Comparison of ENCODE assay signal across 8 mouse cellular contexts in the genomic region with DNA sequence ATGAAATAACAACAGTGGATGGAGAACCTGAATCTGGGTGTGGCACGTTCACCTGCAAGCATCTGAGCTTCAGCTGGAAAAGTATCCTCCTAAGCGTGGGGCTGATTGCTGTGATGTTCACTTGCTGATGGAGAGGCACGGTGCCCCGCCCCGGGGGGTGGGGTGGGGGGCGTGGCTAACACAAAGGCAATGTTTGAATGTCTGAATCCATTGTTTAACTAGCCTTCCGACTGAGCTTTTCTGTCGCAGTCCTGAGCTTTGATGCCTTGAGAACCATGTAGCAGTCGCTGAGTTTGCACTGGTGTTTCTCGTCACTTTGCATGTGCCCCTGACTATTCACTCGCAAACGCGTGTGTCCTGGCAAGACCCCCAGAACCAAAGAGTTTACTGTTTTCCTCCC.
DNase-seq lines count a peak whose midpoint lies in the region; ATAC-seq and TF ChIP-seq lines count a peak whose summit lies in the region.

No protein-coding gene starts in this region.

- no peak for DNase-seq in heart, adult 18-20 months
- peak; percentile 14 for DNase-seq in Muller cell, postnatal 12 days (ENCODE audit: inconsistent ontology term)
- peak; percentile 32 for DNase-seq in limb, embryonic 11.5 days (ENCODE audit: low spot score)
- no peak for DNase-seq in midbrain, postnatal 0 days (ENCODE audit: low spot score)
- no peak for DNase-seq in B cell, adult 2 months
- DNase-seq in spleen, postnatal 10 days (ENCODE audit: low spot score in 2 of 2), result no peak

- H3K9me3 ChIP-seq in heart, embryonic 12.5 days (replicated peaks), result no peaks in the 10 kb centered on the region
- H3K9me3 ChIP-seq in embryonic facial prominence, embryonic 15.5 days (replicated peaks), result no peaks in the 10 kb centered on the region
- H3K9me3 ChIP-seq in limb, embryonic 11.5 days (ENCODE audit: control insufficient read depth, low read length), result no peaks in the 10 kb centered on the region
- no peaks in the 10 kb centered on the region for H3K9me3 ChIP-seq in midbrain, postnatal 0 days (ENCODE audit: low read length)

- no peak for ATAC-seq in heart, embryonic 12.5 days (ENCODE audit: insufficient number of reproducible peaks, low FRiP score)
- ATAC-seq in embryonic facial prominence, embryonic 15.5 days (ENCODE audit: insufficient number of reproducible peaks, low FRiP score, low TSS enrichment, low read depth), result no peak
- ATAC-seq in limb, embryonic 11.5 days (ENCODE audit: insufficient number of reproducible peaks, low FRiP score, low TSS enrichment, low read depth), result no peak
- no peak for ATAC-seq in midbrain, postnatal 0 days (ENCODE audit: low FRiP score)

- no peak overlapping the region for H3K27ac ChIP-seq in heart, embryonic 12.5 days (ENCODE audit: poor library complexity, severe bottlenecking)
- H3K27ac ChIP-seq in embryonic facial prominence, embryonic 15.5 days (replicated peaks), result no peak overlapping the region
- H3K27ac ChIP-seq in limb, embryonic 11.5 days (replicated peaks; ENCODE audit: low read depth, low read length), result no peak overlapping the region
- H3K27ac ChIP-seq in midbrain, postnatal 0 days (ENCODE audit: low read depth, low read length), result no peak overlapping the region

- H3K27me3 ChIP-seq in heart, embryonic 12.5 days (replicated peaks), result no peaks in the 10 kb centered on the region
- H3K27me3 ChIP-seq in embryonic facial prominence, embryonic 15.5 days, result no peaks in the 10 kb centered on the region
- no peaks in the 10 kb centered on the region for H3K27me3 ChIP-seq in limb, embryonic 11.5 days (ENCODE audit: control insufficient read depth, insufficient read depth, low read length)
- no peaks in the 10 kb centered on the region for H3K27me3 ChIP-seq in midbrain, postnatal 0 days (ENCODE audit: insufficient read depth, low read length)

- no peak for TF ChIP-seq CTCF in midbrain, postnatal 0 days (IDR thresholded peaks at IDR 0.05)

- H3K4me1 ChIP-seq in heart, embryonic 12.5 days (replicated peaks), result peaks cover 19% of the 10 kb centered on the region
- peaks cover 5% of the 10 kb centered on the region for H3K4me1 ChIP-seq in embryonic facial prominence, embryonic 15.5 days
- peaks cover 13% of the 10 kb centered on the region; the same call in 1 of the 2 replicates for H3K4me1 ChIP-seq in limb, embryonic 11.5 days (ENCODE audit: control insufficient read depth, insufficient read depth, low read length)
- H3K4me1 ChIP-seq in midbrain, postnatal 0 days (ENCODE audit: insufficient read depth, low read length), result no peaks in the 10 kb centered on the region; the same call in 1 of the 2 replicates

- H3K4me2 ChIP-seq in heart, embryonic 12.5 days, result peak overlapping the region; percentile 63
- H3K4me2 ChIP-seq in embryonic facial prominence, embryonic 15.5 days (replicated peaks), result peak overlapping the region; percentile 32
- H3K4me2 ChIP-seq in limb, embryonic 11.5 days (ENCODE audit: low read depth, severe bottlenecking), result no peak overlapping the region
- peak overlapping the region; percentile 7; the same call in 1 of the 2 replicates for H3K4me2 ChIP-seq in midbrain, postnatal 0 days (ENCODE audit: low read depth, low read length, poor library complexity, severe bottlenecking)

- no peaks in the 10 kb centered on the region for H3K36me3 ChIP-seq in heart, embryonic 12.5 days
- H3K36me3 ChIP-seq in embryonic facial prominence, embryonic 15.5 days, result no peaks in the 10 kb centered on the region
- H3K36me3 ChIP-seq in limb, embryonic 11.5 days (ENCODE audit: control insufficient read depth, insufficient read depth, low read length), result no peaks in the 10 kb centered on the region
- H3K36me3 ChIP-seq in midbrain, postnatal 0 days (ENCODE audit: insufficient read depth, low read length), result 0 out of 2 replicates have a peak, but pooled peaks cover 4% of the 10 kb centered on the region

- peak overlapping the region; percentile 17; the same call in 1 of the 2 replicates for H3K4me3 ChIP-seq in heart, embryonic 12.5 days
- H3K4me3 ChIP-seq in embryonic facial prominence, embryonic 15.5 days (replicated peaks), result peak overlapping the region; percentile 16; the same call in 1 of the 2 replicates
- no peak overlapping the region for H3K4me3 ChIP-seq in limb, embryonic 11.5 days (ENCODE audit: low read depth, low read length)
- no peak overlapping the region for H3K4me3 ChIP-seq in midbrain, postnatal 0 days (ENCODE audit: low read depth, low read length)

- H3K9ac ChIP-seq in heart, embryonic 12.5 days, result no peak overlapping the region
- no peak overlapping the region for H3K9ac ChIP-seq in embryonic facial prominence, embryonic 15.5 days
- H3K9ac ChIP-seq in limb, embryonic 11.5 days (ENCODE audit: low read length), result no peak overlapping the region
- no peak overlapping the region for H3K9ac ChIP-seq in midbrain, postnatal 0 days (replicated peaks; ENCODE audit: low read length, poor library complexity, severe bottlenecking)

- WGBS in heart, embryonic 12.5 days, result 18% methylated on average over 13 of the region's 13 CpGs
- WGBS in embryonic facial prominence, embryonic 15.5 days, result 15% methylated on average over 13 of the region's 13 CpGs
- WGBS in limb, embryonic 11.5 days, result 27% methylated on average over 13 of the region's 13 CpGs
- WGBS in midbrain, postnatal 0 days, result 8% methylated on average over 13 of the region's 13 CpGs

Comparison
In these comparisons a context has a peak if more than half of its experiments do, and no peak if none do; other contexts are left out.
1. H3K4me3 ChIP-seq: peak in heart, embryonic 12.5 days (single experiment) and embryonic facial prominence, embryonic 15.5 days (single experiment); none in limb, embryonic 11.5 days (single experiment) and midbrain, postnatal 0 days (single experiment).
2. DNase-seq: peak in Muller cell, postnatal 12 days (single experiment) and limb, embryonic 11.5 days (single experiment); none in heart, adult 18-20 months (0 of 2), midbrain, postnatal 0 days (single experiment), B cell, adult 2 months (0 of 2) and spleen, postnatal 10 days (0 of 2).